Comparison of ENCODE assay signal across 24 mouse cellular contexts in genomic region chr14:46794157-46794556, GRCm38 (mm10). TPM values are rescaled to one million over a fixed set of nuclear protein-coding genes. Genes with fewer than 3 reads are reported as not detected.
DNase-seq lines count a peak whose midpoint lies in the region; ATAC-seq and TF ChIP-seq lines count a peak whose summit lies in the region.
"Had no signal": no experiment of that assay in that cellular context is flagged by ENCODE, and none has a peak within 500 bp of the region (broad histone marks: within the 10 kb centered on the region; RNA-seq: fewer than 3 reads in every experiment).

No protein-coding gene starts in this region.

- no peak overlapping the region for H3K9ac ChIP-seq in liver, adult 2 months (ENCODE audit: low read depth, low read length)
- no peak overlapping the region for H3K9ac ChIP-seq in liver, embryonic 12.5 days
- H3K9ac ChIP-seq in midbrain, embryonic 14.5 days (replicated peaks; ENCODE audit: low read length): no peak overlapping the region
- H3K9ac ChIP-seq: forebrain, embryonic 12.5 days; heart, embryonic 15.5 days; limb, embryonic 15.5 days; lung, embryonic 15.5 days had no signal

- no peak overlapping the region for H3K4me2 ChIP-seq in liver, embryonic 12.5 days
- no peak overlapping the region for H3K4me2 ChIP-seq in midbrain, embryonic 14.5 days (ENCODE audit: low read length)
- H3K4me2 ChIP-seq: forebrain, embryonic 12.5 days; heart, embryonic 15.5 days; limb, embryonic 15.5 days; lung, embryonic 15.5 days; midbrain, embryonic 11.5 days had no signal

- H3K4me1 ChIP-seq in liver, adult 2 months (ENCODE audit: control insufficient read depth, insufficient read depth, low read length): no peaks in the 10 kb centered on the region; the same call in 1 of the 2 replicates
- peaks cover 17% of the 10 kb centered on the region for H3K4me1 ChIP-seq in liver, embryonic 12.5 days
- peaks cover 16% of the 10 kb centered on the region; the same call in 1 of the 2 replicates for H3K4me1 ChIP-seq in small intestine, adult 2 months (ENCODE audit: control insufficient read depth, insufficient read depth, insufficient read length, low read length)
- no peaks in the 10 kb centered on the region for H3K4me1 ChIP-seq in midbrain, embryonic 14.5 days (ENCODE audit: control insufficient read depth, insufficient read depth, low read length)
- H3K4me1 ChIP-seq: forebrain, embryonic 12.5 days; limb, embryonic 15.5 days; lung, embryonic 15.5 days had no signal

- H3K27me3 ChIP-seq in liver, adult 2 months (ENCODE audit: control insufficient read depth, insufficient read depth, low read length): no peaks in the 10 kb centered on the region
- no peaks in the 10 kb centered on the region for H3K27me3 ChIP-seq in liver, embryonic 12.5 days (replicated peaks)
- no peaks in the 10 kb centered on the region for H3K27me3 ChIP-seq in small intestine, adult 2 months (ENCODE audit: control insufficient read depth, insufficient read depth, low read length)
- no peaks in the 10 kb centered on the region for H3K27me3 ChIP-seq in midbrain, embryonic 14.5 days (ENCODE audit: control insufficient read depth, insufficient read depth, low read length)
- H3K27me3 ChIP-seq: forebrain, embryonic 12.5 days; heart, embryonic 15.5 days; limb, embryonic 15.5 days; lung, embryonic 15.5 days had no signal

- no peaks in the 10 kb centered on the region for H3K9me3 ChIP-seq in liver, embryonic 12.5 days (replicated peaks)
- no peaks in the 10 kb centered on the region for H3K9me3 ChIP-seq in midbrain, embryonic 14.5 days (ENCODE audit: control insufficient read depth, low read length)
- H3K9me3 ChIP-seq: embryonic facial prominence, embryonic 10.5 days; forebrain, embryonic 12.5 days; heart, embryonic 15.5 days; limb, embryonic 15.5 days; lung, embryonic 15.5 days had no signal

- H3K36me3 ChIP-seq in liver, adult 2 months (ENCODE audit: control insufficient read depth, insufficient read depth, low read length): no peaks in the 10 kb centered on the region
- H3K36me3 ChIP-seq in liver, embryonic 12.5 days: peaks cover 2% of the 10 kb centered on the region
- no peaks in the 10 kb centered on the region for H3K36me3 ChIP-seq in small intestine, adult 2 months (ENCODE audit: control insufficient read depth, insufficient read depth, low read length)
- H3K36me3 ChIP-seq in midbrain, embryonic 14.5 days (ENCODE audit: control insufficient read depth, insufficient read depth, low read length): no peaks in the 10 kb centered on the region
- H3K36me3 ChIP-seq: heart, embryonic 15.5 days; limb, embryonic 15.5 days; lung, embryonic 15.5 days had no signal

- H3K79me2 ChIP-seq in liver, adult 2 months (ENCODE audit: control insufficient read depth, insufficient read depth, low read length): no peaks in the 10 kb centered on the region

- no peak overlapping the region for H3K4me3 ChIP-seq in liver, adult 2 months (ENCODE audit: insufficient read depth, low read depth, low read length)
- no peak overlapping the region for H3K4me3 ChIP-seq in liver, embryonic 12.5 days
- H3K4me3 ChIP-seq in small intestine, adult 2 months (ENCODE audit: low read depth, low read length): no peak overlapping the region
- no peak overlapping the region for H3K4me3 ChIP-seq in midbrain, embryonic 14.5 days (replicated peaks; ENCODE audit: low read depth, low read length)
- H3K4me3 ChIP-seq: embryonic facial prominence, embryonic 10.5 days; forebrain, embryonic 12.5 days; gastrocnemius, adult 2 months; heart, adult 2 months; heart, embryonic 15.5 days; limb, embryonic 15.5 days; lung, embryonic 15.5 days had no signal

- ATAC-seq in liver, embryonic 12.5 days: no peak
- ATAC-seq in granulocyte monocyte progenitor cell, adult 5-6 weeks (replicated peaks; ENCODE audit: poor library complexity, severe bottlenecking): 0 out of 2 replicates have a peak, but pooled peaks have one; percentile 30
- no peak for ATAC-seq in midbrain, embryonic 14.5 days (ENCODE audit: low FRiP score, low TSS enrichment)
- ATAC-seq: hindbrain, embryonic 16.5 days had no signal

- no peak for TF ChIP-seq POLR2A in liver, adult 2 months (IDR thresholded peaks at IDR 0.05; ENCODE audit: extremely low read depth, insufficient read depth, low read length)
- no peak for TF ChIP-seq POLR2A in small intestine, adult 2 months (IDR thresholded peaks at IDR 0.05; ENCODE audit: low read depth, low read length)

- H3K27ac ChIP-seq in liver, adult 2 months (replicated peaks; ENCODE audit: insufficient read depth, low read depth, low read length): no peak overlapping the region
- no peak overlapping the region for H3K27ac ChIP-seq in liver, embryonic 12.5 days
- H3K27ac ChIP-seq in small intestine, adult 2 months (ENCODE audit: insufficient read depth, low read depth, low read length): peak overlapping the region; percentile 98
- H3K27ac ChIP-seq in midbrain, embryonic 14.5 days (replicated peaks; ENCODE audit: low read depth, low read length): no peak overlapping the region
- H3K27ac ChIP-seq: embryonic facial prominence, embryonic 10.5 days; forebrain, embryonic 12.5 days; gastrocnemius, adult 2 months; heart, adult 2 months; heart, embryonic 15.5 days; limb, embryonic 15.5 days; lung, embryonic 15.5 days had no signal

- DNase-seq in liver, adult 2 months (ENCODE audit: extremely low read depth, low read depth, low spot score): peak; percentile 68
- DNase-seq in testis, postnatal 14 days (ENCODE audit: low spot score): peak; percentile 23
- DNase-seq in testis, postnatal 10 days (ENCODE audit: low spot score): no peak
- no peak for DNase-seq in midbrain, embryonic 14.5 days
- DNase-seq in thymus, postnatal 25 days: no peak
- DNase-seq: B cell, adult 2 months; cerebellum, adult 2 months; gastrocnemius, adult 2 months; heart, adult 2 months; kidney, adult 18-20 months; kidney, postnatal 10 days; right cerebral cortex, adult 18-20 months; thymus, adult 2 months had no signal

- TF ChIP-seq CTCF in liver, adult 2 months (IDR thresholded peaks at IDR 0.05; ENCODE audit: low read depth, low read length): no peak
- TF ChIP-seq CTCF in small intestine, adult 2 months (IDR thresholded peaks at IDR 0.05; ENCODE audit: extremely low read depth, insufficient read length, insufficient replicate concordance, low read depth, low read length): no peak

- WGBS in liver, adult 2 months: 58% methylated on average over 5 of the region's 5 CpGs
- 69% methylated on average over 5 of the region's 5 CpGs for WGBS in liver, embryonic 12.5 days (ENCODE audit: insufficient replicate concordance)
- WGBS in small intestine, adult 2 months: 28% methylated on average over 5 of the region's 5 CpGs
- WGBS in midbrain, embryonic 14.5 days: 89% methylated on average over 5 of the region's 5 CpGs

RNA-seq across cellular contexts. Expression of gene Cnih1, which starts 5.9 kb away (rescaled TPM):
- total RNA-seq in liver, adult 2 months (2014; rRNA removed): 51.8 and 55.7 TPM in 2 replicates
- polyA plus RNA-seq in liver, adult 2 months (2012; rRNA removed): 69.5 and 83.3 TPM in 2 replicates
- polyA plus RNA-seq in liver, embryonic 12.5 days (2016; fragmentation: Nextera tagmentation; extraction: Ambion mirVana): 109 and 116 TPM in 2 replicates
- total RNA-seq in granulocyte monocyte progenitor cell, adult 5-6 weeks (2014; fragmentation: Nextera tagmentation): 109 and 141 TPM in 2 replicates
- total RNA-seq in granulocyte monocyte progenitor cell, adult 5-6 weeks (2017): 69.1 and 74.7 TPM in 2 replicates
- polyA plus RNA-seq in small intestine, adult 2 months (2012; rRNA removed): 47.5 and 50.6 TPM in 2 replicates
- polyA plus RNA-seq in midbrain, embryonic 14.5 days (2014; fragmentation: Nextera tagmentation; extraction: Ambion mirVana): 196 and 204 TPM in 2 replicates

RNA-seq across cellular contexts. Expression of gene Gmfb, which starts 27.9 kb away (rescaled TPM):
- 24.4 and 27.2 TPM in 2 replicates for total RNA-seq in liver, adult 2 months (2014; rRNA removed)
- polyA plus RNA-seq in liver, adult 2 months (2012; rRNA removed): 3.6 and 4.2 TPM in 2 replicates
- polyA plus RNA-seq in liver, embryonic 12.5 days (2016; fragmentation: Nextera tagmentation; extraction: Ambion mirVana): 49.6 and 55.3 TPM in 2 replicates
- 56.9 and 63.9 TPM in 2 replicates for total RNA-seq in granulocyte monocyte progenitor cell, adult 5-6 weeks (2014; fragmentation: Nextera tagmentation)
- total RNA-seq in granulocyte monocyte progenitor cell, adult 5-6 weeks (2017): 77.5 and 113 TPM in 2 replicates
- 1.1 and 1.9 TPM in 2 replicates for polyA plus RNA-seq in small intestine, adult 2 months (2012; rRNA removed)
- 118 and 155 TPM in 2 replicates for polyA plus RNA-seq in midbrain, embryonic 14.5 days (2014; fragmentation: Nextera tagmentation; extraction: Ambion mirVana)

RNA-seq across cellular contexts. Expression of gene Cdkn3, which starts 33.8 kb away (rescaled TPM):
- 1.2 TPM in 1 of 2 replicates, not detected in the other for total RNA-seq in liver, adult 2 months (2014; rRNA removed)
- polyA plus RNA-seq in liver, adult 2 months (2012; rRNA removed): 0.31 TPM in 1 of 2 replicates, not detected in the other
- 98.8 and 99.0 TPM in 2 replicates for polyA plus RNA-seq in liver, embryonic 12.5 days (2016; fragmentation: Nextera tagmentation; extraction: Ambion mirVana)
- 16.5 and 38.8 TPM in 2 replicates for total RNA-seq in granulocyte monocyte progenitor cell, adult 5-6 weeks (2014; fragmentation: Nextera tagmentation)
- 26.6 and 39.0 TPM in 2 replicates for total RNA-seq in granulocyte monocyte progenitor cell, adult 5-6 weeks (2017)
- 0.65 and 3.3 TPM in 2 replicates for polyA plus RNA-seq in small intestine, adult 2 months (2012; rRNA removed)
- polyA plus RNA-seq in midbrain, embryonic 14.5 days (2014; fragmentation: Nextera tagmentation; extraction: Ambion mirVana): 6.2 and 11.7 TPM in 2 replicates
- total RNA-seq: gastrocnemius, adult 2 months; layer of hippocampus, adult 18-20 months had no signal

RNA-seq across cellular contexts. Expression of gene Cgrrf1, which starts 37.8 kb away (rescaled TPM):
- 54.1 and 63.8 TPM in 2 replicates for total RNA-seq in liver, adult 2 months (2014; rRNA removed)
- polyA plus RNA-seq in liver, adult 2 months (2012; rRNA removed): 27.8 and 32.1 TPM in 2 replicates
- 20.6 and 21.7 TPM in 2 replicates for polyA plus RNA-seq in liver, embryonic 12.5 days (2016; fragmentation: Nextera tagmentation; extraction: Ambion mirVana)
- total RNA-seq in granulocyte monocyte progenitor cell, adult 5-6 weeks (2014; fragmentation: Nextera tagmentation): 21.5 and 28.4 TPM in 2 replicates
- 21.2 and 22.3 TPM in 2 replicates for total RNA-seq in granulocyte monocyte progenitor cell, adult 5-6 weeks (2017)
- 6.4 and 10.3 TPM in 2 replicates for polyA plus RNA-seq in small intestine, adult 2 months (2012; rRNA removed)
- 23.7 and 24.0 TPM in 2 replicates for polyA plus RNA-seq in midbrain, embryonic 14.5 days (2014; fragmentation: Nextera tagmentation; extraction: Ambion mirVana)

Comparison
In these comparisons a context has a peak if more than half of its experiments do, and no peak if none do; other contexts are left out.
1. DNase-seq: peak in liver, adult 2 months (single experiment) and testis, postnatal 14 days (single experiment); none in testis, postnatal 10 days (single experiment), midbrain, embryonic 14.5 days (single experiment) and thymus, postnatal 25 days (single experiment).